Mouse (Mus musculus) v-Abl transformed pro-B cells (cell line): Measurements from ENCODE around the gene Rpusd2.

ENCODE experiments used
- in situ Hi-C, 2 experiments: fragments of 400-800 bp; cut with MboI; formaldehyde crosslinking; loops; one replicate each; pipeline ENCODE4 v1.15.1; 2025; ENCODE audit not compliant: unreplicated experiment in 2 of 2

Rpusd2 gene

DNA sequence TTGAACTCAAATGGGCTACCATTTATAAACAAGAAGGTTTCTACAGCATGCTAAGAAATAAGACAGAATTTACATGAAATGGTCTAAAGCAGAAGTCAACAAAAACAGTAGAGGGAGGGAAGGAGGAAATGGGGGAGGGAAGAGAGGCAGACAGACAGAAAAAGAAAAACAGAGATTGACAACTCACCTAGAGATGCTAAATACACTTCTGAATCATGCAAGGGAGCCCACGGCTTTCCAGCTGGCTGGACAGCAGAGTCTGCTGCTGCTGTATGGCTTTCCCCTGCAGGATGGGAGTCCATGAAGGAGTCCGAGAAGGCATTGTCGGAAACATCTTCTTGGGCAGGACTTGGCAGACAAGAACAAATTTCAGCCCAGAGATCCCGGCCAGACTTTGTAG, 7.6 kb upstream of the Rpusd2 start:
- in situ Hi-C loops: loop anchor here in 1 of 2 experiments (25.0 kb wide), 1 partner anchor 410 kb away; no protein-coding TSS in a partner anchor

GRCm38 (mm10) chr2:119028941-119029551, 5.5 kb upstream of the Rpusd2 start, which contains the start of gene Ccdc32:
TSS of gene Ccdc32 (minus strand) at chr2:119029393.
- in situ Hi-C loops: loop anchor here in 1 of 2 experiments (25.0 kb wide), 1 partner anchor 408 kb away; no protein-coding TSS in a partner anchor

DNA sequence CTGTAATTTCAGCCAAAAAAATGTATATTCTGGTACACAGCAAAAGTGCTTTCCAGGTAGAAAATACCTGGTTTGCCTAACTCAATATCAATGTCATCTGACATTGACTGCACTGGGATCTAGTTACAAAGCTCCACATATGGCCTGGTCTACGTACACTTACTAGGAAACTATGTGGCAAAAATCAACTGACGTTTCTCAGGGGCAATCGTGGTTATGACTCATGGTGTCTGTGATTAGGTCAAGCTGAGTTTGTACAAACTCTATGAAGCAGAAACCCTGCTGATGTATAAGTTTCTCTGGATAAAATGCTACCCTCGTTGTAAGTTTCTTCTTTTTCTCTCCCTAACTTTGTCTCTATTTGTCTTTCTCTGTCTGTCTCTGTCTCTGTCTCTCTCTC, 2.4 kb upstream of the Rpusd2 start:
- in situ Hi-C loops: loop anchor here (10.0 to 25.0 kb wide), 2 partner anchors 405 to 413 kb away; no protein-coding TSS in a partner anchor

DNA sequence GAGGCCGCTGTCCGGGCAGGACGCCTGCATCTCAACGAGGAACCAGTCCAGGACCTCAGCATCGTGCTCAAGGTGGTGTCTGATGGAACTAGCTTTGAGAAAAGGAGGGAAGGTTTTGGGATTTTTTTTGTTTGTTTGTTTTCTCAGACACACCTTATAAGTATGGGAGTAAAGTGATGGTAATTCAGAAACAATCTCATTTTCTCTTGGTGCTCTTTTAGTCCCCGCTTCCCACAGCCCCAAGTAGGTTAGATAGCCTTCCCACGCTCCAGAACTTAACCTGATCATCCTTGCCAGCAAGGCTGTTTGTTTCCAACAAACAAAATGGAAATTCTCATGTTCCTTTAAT, 781 bp downstream of the Rpusd2 start:
- in situ Hi-C loops: loop anchor here (5.0 to 25.0 kb wide), 5 partner anchors 57 to 409 kb away; partner anchors contain the start of gene Vps18 (in 2 of the 2)

DNA sequence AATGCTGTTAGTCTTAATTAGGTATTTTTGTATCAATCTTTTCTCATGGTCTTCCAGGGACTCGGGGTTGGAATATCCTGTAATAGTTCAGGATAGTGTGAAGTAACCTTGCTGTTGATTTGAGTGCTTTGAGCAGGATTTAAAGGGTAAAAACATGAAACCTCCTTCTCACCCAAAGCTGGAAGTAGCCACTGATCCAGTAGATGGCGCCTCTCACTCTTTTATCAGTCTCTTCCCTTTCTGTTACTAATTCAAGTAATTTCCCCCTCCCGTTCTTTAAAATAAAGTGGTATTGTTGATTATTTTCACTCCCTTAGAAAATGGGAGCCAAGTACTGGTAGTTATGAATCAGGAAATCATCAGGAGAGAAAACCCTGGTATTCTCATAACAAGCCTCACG, 6.3 kb downstream of the Rpusd2 start:
- in situ Hi-C loops: loop anchor here (5.0 to 25.0 kb wide), 4 partner anchors 56 to 609 kb away; no protein-coding TSS in a partner anchor

- in situ Hi-C loops: loop anchor here in 1 of 2 experiments (25.0 kb wide), 1 partner anchor 392 kb away; no protein-coding TSS in a partner anchor
These were observed 10.6 kb downstream of the Rpusd2 start for GRCm38 (mm10) chr2:119045163-119045562.

DNA sequence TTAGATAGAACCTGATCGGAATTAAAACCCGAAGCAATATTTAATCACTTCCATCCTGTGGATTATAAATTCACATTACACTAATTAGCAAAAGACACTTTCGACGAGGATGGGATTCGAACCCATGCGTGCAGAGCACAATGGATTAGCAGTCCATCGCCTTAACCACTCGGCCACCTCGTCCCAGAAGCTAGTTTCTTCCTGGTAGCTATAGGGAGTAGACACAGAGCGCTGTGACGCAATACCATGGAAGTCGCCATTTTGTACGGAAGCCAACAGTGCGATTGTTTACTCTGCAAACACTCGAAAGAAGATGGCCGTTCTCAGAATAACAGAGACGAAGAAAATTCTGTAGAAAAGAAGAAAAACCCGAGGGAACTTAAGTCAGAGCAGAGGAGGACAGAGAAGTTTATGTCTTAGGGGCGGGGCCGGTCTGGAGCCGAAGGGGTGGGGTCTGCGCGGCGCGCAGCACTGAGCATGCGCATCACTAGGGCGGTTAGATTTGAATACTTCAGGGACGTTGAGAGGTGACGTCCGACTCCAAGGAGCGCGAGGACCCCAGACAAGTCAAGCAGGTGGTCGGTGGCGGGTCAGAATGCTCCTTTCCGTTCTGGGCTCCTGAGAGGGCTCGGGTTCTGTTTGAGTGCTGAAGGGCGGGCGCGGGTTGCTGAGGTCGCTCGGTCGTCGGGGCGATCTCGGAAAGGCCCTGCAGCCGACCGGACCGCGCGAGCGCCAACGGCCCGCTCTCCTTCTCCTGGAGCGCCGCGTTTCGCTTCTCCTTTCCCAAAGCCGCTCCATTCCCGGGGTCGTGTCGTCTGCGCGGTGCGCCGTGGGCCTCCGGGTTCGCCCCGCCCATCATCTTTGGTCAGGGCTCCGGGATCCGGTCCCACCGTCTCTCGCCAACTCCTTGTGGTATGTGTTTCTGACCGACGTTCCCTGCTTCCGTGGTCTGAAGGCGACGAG, 12.3 kb downstream of the Rpusd2 start, which contains the start of gene Knl1:
Gene Knl1 (plus strand): TSS at position 471 of the 963 bp plus-strand sequence.
- in situ Hi-C loops: loop anchor here in 1 of 2 experiments (25.0 kb wide), 1 partner anchor 390 kb away; no protein-coding TSS in a partner anchor

GRCm38 (mm10) chr2:119047849-119048248, 13.3 kb downstream of the Rpusd2 start:
- in situ Hi-C loops: loop anchor here in 1 of 2 experiments (25.0 kb wide), 1 partner anchor 389 kb away; no protein-coding TSS in a partner anchor

- in situ Hi-C loops: no loop called here
These were observed 15.6 kb downstream of the Rpusd2 start for GRCm38 (mm10) chr2:119050132-119050650.

DNA sequence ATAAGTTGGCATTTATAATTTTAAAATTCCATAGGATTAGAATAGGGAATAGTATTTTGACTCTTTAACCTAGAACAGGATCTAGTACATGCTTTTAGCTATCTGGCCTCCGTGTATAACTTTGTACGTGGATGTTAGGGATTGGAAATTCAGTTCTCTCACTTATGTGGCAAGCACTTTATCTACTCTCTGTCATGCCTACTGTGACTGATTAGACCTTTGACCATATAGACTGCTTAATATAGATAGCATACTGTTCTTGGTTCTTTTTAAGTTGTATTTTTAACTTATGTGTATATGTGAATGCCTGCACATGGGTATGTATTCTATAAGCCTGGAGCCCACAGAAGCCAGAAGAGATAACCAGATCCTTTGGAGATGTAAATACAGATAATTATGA, 25.5 kb downstream of the Rpusd2 start:
- in situ Hi-C loops: no loop called here

DNA sequence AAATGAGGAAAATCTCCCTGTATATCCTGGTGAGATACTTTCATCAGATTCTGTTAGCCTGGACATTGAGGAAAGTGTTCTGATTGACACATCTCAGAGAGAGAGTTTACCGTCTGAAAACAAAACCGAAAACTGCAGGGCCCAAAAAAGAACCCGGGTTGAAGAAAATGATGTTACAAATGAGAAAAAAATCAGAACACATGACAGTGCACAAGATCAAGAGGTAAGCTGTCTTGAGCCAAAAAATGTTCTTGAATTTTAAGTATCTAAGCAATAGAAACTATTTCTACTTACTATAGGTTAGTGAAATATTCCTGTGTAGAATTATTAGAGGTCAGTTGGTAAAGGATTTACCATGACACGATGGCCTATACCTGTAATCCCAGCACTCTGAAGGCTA, 37.8 kb downstream of the Rpusd2 start:
- in situ Hi-C loops: no loop called here

GRCm38 (mm10) chr2:119086156-119086555, 51.6 kb downstream of the Rpusd2 start:
- in situ Hi-C loops: no loop called here
